Comparison of ENCODE assay signal across 34 mouse cellular contexts in genomic region chr12:47431669-47432068, GRCm38 (mm10).
"Had no signal": no experiment of that assay in that cellular context is flagged by ENCODE, and none has a peak within 500 bp of the region (broad histone marks: within the 10 kb centered on the region; RNA-seq: fewer than 3 reads in every experiment).

No protein-coding gene starts in this region.

- H3K27ac ChIP-seq: heart, embryonic 13.5 days; heart, embryonic 15.5 days; hindbrain, embryonic 10.5 days; hindbrain, embryonic 12.5 days; hindbrain, embryonic 13.5 days; hindbrain, embryonic 14.5 days; hindbrain, embryonic 15.5 days; hindbrain, postnatal 0 days; intestine, embryonic 15.5 days; kidney, embryonic 15.5 days; kidney, postnatal 0 days; layer of hippocampus, adult 2 months; left cerebral cortex, adult 2 months had no signal

- H3K27me3 ChIP-seq: heart, embryonic 12.5 days; heart, embryonic 13.5 days; heart, embryonic 15.5 days; hindbrain, embryonic 12.5 days; hindbrain, embryonic 13.5 days; hindbrain, embryonic 15.5 days; intestine, embryonic 15.5 days; kidney, embryonic 15.5 days had no signal

- ATAC-seq: hindbrain, embryonic 16.5 days; hindbrain, postnatal 0 days; inflammation-experienced regulatory T-cells, adult 6 months; intestine, embryonic 15.5 days; intestine, embryonic 16.5 days; intestine, postnatal 0 days had no signal

- H3K9ac ChIP-seq: heart, embryonic 12.5 days; heart, embryonic 13.5 days; heart, embryonic 15.5 days; hindbrain, embryonic 12.5 days; hindbrain, embryonic 13.5 days; hindbrain, embryonic 14.5 days; hindbrain, embryonic 15.5 days; intestine, embryonic 15.5 days; kidney, embryonic 15.5 days had no signal

- DNase-seq: heart, postnatal 10 days; heart, postnatal 14 days; heart, postnatal 36 days; heart, postnatal 4 days; kidney, adult 11 months; kidney, adult 18-20 months; kidney, adult 2 months; kidney, adult 8-10 months; kidney, adult 9 months; kidney, postnatal 10 days; kidney, postnatal 14 days; kidney, postnatal 25 days; kidney, postnatal 36 days; kidney, postnatal 4 days; layer of hippocampus, adult 9-11 months; layer of hippocampus, postnatal 36 days had no signal

- H3K4me3 ChIP-seq: heart, embryonic 12.5 days; heart, embryonic 13.5 days; heart, embryonic 15.5 days; hindbrain, embryonic 10.5 days; hindbrain, embryonic 12.5 days; hindbrain, embryonic 13.5 days; hindbrain, embryonic 15.5 days; intestine, embryonic 15.5 days; kidney, embryonic 15.5 days; layer of hippocampus, adult 2 months; left cerebral cortex, adult 2 months had no signal

- H3K36me3 ChIP-seq: heart, embryonic 12.5 days; heart, embryonic 13.5 days; heart, embryonic 15.5 days; hindbrain, embryonic 10.5 days; hindbrain, embryonic 12.5 days; hindbrain, embryonic 13.5 days; hindbrain, embryonic 15.5 days; intestine, embryonic 15.5 days; kidney, embryonic 15.5 days had no signal

- H3K4me1 ChIP-seq: heart, embryonic 12.5 days; heart, embryonic 13.5 days; heart, embryonic 15.5 days; hindbrain, embryonic 10.5 days; hindbrain, embryonic 12.5 days; hindbrain, embryonic 13.5 days; hindbrain, embryonic 15.5 days; intestine, embryonic 15.5 days; kidney, embryonic 15.5 days had no signal

- H3K9me3 ChIP-seq: heart, embryonic 12.5 days; heart, embryonic 13.5 days; heart, embryonic 15.5 days; hindbrain, embryonic 10.5 days; hindbrain, embryonic 12.5 days; hindbrain, embryonic 13.5 days; hindbrain, embryonic 15.5 days; intestine, embryonic 15.5 days; kidney, embryonic 15.5 days had no signal
